Mouse (Mus musculus): ENCODE measurements at regions not wholly inside any gene's neighbourhood (a gene's known extent, or its start where the extent isn't known, plus 50 kb on each side); places are given as distances from the start of the nearest gene placed in this dataset.

GRCm38 (mm10) chr2:98538690-98539089, 123.3 kb upstream of the Gm10801 start:
- peak in 1 of 2 experiments; percentile 5 for DNase-seq (ENCODE audit: extremely low spot score in 1 of 2, low spot score in 1 of 2)

- DNase-seq (ENCODE audit: extremely low spot score in 1 of 2, low spot score in 1 of 2) = no peak
These were observed 96.2 kb upstream of the Gm10801 start for GRCm38 (mm10) chr2:98565871-98566270.
